Mouse (Mus musculus): ENCODE data around the gene Mlip. TPM values are rescaled to one million over a fixed set of nuclear protein-coding genes. Genes with fewer than 3 reads are reported as not detected.
A peak's percentile ranks its signal among the peaks of the same experiment; 100 is the strongest.
"Not testable (repeated sequence)": the region's sequence is repeated elsewhere in the genome, so short reads cannot be mapped to it uniquely, and the experiment has no call there.

Mlip gene
- total RNA-seq (2017) = 1.1 TPM in 1 of 2 replicates, not detected in the other

DNA sequence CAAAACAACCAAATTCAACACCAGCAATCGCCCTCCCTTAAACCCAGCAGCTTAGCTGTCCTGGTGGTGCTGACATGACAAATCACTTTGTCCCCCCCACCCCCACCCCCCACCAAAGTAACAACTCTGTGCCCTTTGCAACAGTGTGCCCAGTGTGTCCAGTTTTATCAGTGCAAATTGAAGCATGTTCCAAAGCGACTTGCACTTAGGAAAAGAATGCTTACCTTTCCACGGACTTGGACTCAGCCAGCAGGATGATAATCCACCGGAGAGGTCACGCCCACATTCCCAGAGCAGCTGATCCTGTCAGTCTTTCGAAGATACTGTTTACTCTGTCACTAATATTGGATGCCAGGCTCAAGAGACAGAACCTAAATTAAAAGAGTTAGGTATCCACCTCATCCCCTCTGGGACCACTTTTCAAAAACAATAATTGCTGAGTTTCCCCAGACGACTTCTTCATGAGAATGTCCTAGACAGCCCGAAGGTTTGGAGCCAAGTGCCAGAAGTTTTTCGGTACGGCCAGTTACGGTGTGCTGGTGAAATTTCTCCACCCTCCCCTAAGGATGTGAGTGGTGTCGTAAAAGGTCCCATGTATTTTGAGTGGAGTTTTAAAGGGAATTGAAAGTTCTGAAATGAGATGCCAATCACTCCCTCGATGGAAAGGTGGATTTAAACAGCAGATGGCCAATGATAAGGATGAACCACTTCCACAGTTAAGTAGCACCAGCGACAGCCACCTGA, at the start of gene Mlip:
Gene Mlip (minus strand): TSS at position 538 of the 744 bp plus-strand sequence.
- no peak for ATAC-seq (ENCODE audit: extremely low read depth, insufficient number of reproducible peaks, low FRiP score, poor library complexity, severe bottlenecking)

DNA sequence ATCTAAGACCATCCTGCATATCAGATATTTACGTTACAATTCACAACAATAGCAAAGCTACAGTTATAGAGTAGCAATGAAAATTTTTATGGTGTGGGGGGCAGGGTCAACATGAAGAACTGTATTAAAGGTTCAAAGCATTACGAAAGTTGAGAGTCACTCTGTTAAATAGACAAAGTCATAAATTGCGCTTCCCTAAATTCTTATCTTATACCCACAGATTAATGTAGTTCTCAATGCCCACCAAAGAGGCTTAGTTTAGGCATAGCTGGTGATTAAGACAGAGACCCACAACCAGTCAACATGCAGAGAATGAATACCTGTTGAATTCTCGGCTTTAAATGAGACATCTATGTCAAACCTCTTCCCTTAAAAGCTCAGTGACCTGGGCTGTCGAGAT, 47.0 kb upstream of the Mlip start:
- no peak for ATAC-seq (ENCODE audit: extremely low read depth, insufficient number of reproducible peaks, low FRiP score, poor library complexity, severe bottlenecking)

DNA sequence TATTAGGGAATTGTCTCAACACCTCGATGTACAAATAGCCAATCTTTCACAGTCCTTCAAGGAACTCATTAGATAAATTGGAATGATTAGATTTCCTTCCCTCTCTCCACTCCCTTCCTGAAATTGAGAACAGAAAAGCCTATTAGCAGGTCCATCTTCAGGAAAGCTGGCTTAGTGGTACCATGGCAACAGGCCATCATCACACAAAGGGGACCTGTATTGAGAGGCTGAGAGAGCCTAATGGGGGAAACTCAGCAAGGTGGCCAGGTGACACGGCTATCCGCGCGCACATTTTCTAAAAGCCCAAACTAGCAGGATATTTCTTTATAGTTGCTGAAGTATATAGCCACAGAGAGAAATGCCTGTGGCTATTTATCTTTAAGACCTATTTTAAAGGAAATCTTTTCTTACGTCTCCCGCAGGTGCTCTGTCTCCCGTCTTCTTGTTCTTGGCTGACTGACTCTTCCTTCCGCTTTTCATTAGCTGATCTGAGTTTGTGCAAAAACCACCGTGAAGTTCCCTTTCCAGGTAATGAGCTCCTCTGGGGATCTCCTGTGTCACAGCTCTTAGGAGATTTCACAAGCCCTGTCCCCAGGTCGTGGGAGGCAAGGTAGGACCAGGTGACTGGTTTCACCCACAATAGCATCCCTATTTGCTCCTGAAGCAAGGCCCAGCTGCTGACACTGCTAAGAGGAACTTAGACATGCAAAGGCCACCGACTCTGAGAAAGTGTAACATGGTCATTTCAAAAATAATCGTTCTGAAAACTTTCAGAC, 46.3 kb upstream of the Mlip start:
- no peak for ATAC-seq (ENCODE audit: extremely low read depth, insufficient number of reproducible peaks, low FRiP score, poor library complexity, severe bottlenecking)

DNA sequence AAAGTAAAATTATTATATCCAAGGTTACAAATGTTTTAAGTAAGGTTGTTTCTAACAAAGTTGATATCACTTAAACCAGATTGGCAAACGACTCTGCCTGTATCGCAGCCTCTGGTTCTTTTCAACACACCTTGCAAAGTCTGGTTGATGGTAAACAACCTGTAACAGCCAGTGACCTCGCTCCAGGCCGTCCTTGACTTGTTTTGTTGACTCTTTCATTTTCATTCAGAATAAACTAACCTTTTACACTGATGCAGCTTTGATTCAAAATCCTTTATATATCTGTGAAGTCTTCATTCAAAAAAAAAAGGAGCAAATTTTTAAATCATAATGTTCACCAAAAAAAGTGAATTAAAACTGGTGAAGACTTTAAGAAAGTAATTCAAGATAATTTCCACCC, 44.3 kb upstream of the Mlip start:
- no peak for ATAC-seq (ENCODE audit: extremely low read depth, insufficient number of reproducible peaks, low FRiP score, poor library complexity, severe bottlenecking)

DNA sequence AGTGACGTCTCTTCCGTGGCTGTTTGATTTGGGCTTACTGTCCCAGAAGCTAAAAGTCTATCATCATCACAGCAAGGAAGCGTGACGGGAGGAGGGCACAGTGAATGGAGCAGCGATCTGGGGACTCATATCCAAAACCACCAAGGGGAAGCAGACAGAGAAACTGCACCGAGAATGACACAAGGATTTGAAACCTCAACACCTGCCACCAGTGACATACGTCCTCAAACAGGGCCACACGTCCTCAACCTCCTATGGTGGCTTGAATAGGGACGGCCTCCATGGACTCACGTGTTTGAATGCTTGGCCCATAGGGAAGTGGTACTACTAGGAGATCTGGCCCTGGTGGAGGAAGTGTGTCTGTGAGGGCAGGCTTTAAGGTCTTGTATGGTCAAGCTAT, 38.5 kb upstream of the Mlip start:
- no peak for ATAC-seq (ENCODE audit: extremely low read depth, insufficient number of reproducible peaks, low FRiP score, poor library complexity, severe bottlenecking)

DNA sequence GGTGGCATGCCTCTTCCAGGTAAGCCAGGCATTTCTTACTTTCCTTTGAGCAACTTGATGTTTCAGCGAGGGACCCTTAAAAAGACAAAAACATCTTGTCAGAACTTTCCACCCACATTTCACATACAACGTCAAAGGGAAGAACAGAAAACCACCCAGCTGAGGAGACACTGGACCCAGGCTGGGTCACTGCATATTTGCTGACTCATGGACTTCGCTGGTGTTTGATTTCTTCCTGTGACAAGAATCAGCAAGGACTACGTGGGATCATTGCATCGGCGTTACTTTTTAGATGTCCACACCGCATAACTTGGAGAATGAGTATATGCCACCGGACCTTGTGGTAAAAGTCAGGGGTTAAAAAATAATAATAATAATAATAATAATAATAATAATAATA, 36.2 kb upstream of the Mlip start:
- ATAC-seq (ENCODE audit: extremely low read depth, insufficient number of reproducible peaks, low FRiP score, poor library complexity, severe bottlenecking) = no peak

DNA sequence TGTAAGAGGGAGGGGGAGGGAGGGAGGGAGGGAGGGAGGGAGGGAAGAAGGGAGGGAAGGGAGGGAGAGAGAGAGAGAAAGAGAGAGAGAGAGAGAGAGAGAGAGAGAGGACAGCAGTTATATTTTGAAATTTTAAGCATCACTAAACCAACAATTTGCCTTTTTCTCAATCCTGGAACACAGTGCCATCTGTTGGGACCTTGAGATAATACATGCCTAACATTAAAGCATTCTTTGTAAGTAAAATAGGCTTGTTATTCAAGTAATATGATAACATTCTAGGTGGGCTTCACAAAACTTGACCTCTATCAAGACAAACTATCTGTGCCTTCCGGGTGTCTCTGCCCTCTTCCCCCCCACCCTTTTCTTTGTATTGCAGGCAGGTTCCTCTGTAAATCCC, 34.0 kb upstream of the Mlip start:
- no peak for ATAC-seq (ENCODE audit: extremely low read depth, insufficient number of reproducible peaks, low FRiP score, poor library complexity, severe bottlenecking)

DNA sequence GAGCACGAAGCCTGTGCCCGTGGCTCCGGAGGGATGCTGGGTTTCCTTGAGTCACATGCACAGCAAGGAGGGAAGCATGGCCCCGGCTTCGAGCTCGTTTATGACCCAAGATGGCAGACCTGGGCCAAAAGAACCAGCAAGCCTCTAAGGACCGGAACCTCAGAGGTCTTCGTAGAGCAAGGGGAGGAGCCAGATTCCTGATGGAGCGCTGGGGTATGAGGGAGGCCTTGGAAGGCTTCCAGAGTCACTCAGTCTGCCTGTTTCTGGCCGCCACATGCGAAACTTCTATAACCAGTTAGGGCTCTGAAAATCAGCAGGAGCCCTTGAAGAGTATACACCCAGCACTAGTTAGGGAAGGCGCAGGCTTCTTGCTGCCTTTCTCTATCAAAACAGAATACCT, 32.8 kb upstream of the Mlip start:
- ATAC-seq (ENCODE audit: extremely low read depth, insufficient number of reproducible peaks, low FRiP score, poor library complexity, severe bottlenecking) = no peak

DNA sequence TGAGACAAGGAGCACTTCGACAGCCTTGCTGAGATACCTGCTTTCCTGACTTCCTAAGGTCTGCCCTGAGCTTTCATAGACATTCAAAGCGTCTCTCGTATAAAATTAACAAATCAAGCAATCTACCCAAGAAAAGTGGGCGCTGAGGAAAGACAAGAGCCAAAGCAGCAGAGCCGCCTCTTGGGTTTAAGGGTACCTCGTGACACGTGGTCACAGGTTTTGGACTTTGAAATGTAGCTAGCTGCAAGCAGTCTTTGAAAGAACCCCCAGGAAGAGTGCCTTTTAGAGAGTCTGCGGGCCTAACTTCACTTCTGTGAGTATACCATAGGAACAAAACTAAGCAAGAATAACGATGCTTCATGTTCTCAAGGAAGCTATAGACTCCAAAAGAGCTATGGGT, 31.9 kb upstream of the Mlip start:
- no peak for ATAC-seq (ENCODE audit: extremely low read depth, insufficient number of reproducible peaks, low FRiP score, poor library complexity, severe bottlenecking)

DNA sequence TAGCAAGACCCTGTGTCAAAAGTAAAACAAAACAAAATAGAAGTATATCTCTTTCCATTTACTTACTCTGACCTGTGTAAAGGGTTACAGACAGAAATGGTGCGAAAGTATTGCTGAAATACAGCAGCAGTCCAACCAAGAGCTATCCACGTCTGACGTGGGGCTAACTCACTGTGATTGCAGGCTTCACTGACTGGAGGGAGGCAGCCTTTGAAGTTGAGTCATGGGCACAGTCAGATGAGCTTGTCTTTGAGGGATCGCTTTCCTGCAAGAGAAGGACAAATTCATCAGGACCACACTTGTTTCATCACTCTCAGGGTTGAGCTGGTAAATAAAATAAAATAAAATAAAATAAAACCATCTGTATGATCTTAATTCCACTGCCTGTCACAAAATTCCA, 31.2 kb upstream of the Mlip start:
- no peak for ATAC-seq (ENCODE audit: extremely low read depth, insufficient number of reproducible peaks, low FRiP score, poor library complexity, severe bottlenecking)

DNA sequence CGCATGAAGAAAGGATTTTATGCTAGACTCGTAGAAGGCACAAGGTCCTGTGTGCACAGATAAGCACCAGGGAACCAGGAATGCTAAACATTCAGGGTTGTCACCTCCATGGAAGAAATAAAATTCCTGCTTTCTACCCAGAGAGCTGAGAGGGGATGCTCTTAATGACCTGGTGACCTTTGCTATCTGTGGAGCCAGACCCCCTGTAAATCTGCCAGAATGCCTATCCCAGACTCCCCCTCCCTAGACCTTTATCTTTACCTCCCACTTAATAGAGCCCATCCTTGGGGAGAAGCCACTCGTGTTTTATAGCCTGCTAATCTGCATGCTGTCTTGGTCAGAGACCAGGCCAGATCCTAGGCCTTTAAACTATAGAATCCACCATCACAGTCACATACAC, 29.7 kb upstream of the Mlip start:
- ATAC-seq (ENCODE audit: extremely low read depth, insufficient number of reproducible peaks, low FRiP score, poor library complexity, severe bottlenecking) = no peak

DNA sequence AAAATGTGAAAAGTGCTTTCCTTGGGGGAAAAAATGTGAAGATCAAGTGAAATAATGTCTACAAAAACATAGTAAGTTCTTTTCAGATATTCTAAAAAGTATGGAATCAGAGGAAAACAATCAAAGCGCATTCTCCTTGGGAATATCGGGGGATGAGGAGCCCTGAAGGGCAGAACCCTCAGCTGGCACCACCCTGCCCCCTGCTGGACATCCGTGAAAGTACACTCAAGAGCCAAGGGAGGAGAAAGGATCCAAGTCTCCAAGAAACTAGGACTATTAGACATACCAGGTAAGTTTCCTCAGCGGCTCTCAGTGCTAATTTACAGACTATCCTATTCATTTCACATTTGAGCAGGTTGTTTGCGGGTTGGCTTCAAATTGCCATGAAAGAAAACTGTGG, 28.8 kb upstream of the Mlip start:
- ATAC-seq (ENCODE audit: extremely low read depth, insufficient number of reproducible peaks, low FRiP score, poor library complexity, severe bottlenecking) = no peak

DNA sequence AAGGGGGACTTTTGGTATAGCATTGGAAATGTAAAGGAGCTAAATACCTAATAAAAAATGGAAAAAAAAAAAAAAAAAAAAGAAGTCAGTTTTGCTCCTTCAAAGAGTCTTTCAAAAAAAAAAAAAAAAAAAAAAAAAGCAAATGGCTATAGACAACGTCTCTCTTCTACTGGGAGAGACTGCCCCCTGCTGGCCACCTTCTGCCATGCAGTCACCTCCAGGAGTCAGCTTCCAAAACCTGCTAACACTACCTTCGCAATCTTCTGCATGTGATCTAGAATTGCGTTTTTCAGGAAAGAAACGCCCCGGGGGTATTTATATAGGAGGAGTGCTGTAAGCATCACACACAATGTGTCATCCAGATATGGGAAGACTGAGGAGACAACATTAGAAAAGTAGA, 26.9 kb upstream of the Mlip start:
- ATAC-seq (ENCODE audit: extremely low read depth, insufficient number of reproducible peaks, low FRiP score, poor library complexity, severe bottlenecking) = peak; percentile 58; the same call in 1 of the 2 replicates

DNA sequence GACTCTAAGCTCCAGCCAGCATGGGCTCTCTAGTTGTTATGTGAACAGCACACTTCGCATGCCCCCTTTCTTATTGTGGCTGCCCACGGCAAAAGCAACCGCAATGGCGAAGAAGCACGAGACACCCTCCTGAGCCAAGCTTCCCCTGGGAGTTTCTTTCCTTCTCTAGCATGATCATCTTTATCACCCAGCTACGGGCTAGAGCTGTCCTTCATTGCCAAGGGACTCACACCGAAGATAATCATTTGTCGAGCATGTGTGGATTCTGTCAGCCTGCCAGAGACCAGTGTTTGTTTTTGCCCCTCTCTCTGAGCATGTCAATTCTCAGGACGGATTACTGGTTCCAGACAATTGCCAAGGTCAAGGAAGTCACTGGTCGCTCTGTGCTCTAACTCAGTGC, 24.9 kb upstream of the Mlip start:
- ATAC-seq (ENCODE audit: extremely low read depth, insufficient number of reproducible peaks, low FRiP score, poor library complexity, severe bottlenecking) = no peak

DNA sequence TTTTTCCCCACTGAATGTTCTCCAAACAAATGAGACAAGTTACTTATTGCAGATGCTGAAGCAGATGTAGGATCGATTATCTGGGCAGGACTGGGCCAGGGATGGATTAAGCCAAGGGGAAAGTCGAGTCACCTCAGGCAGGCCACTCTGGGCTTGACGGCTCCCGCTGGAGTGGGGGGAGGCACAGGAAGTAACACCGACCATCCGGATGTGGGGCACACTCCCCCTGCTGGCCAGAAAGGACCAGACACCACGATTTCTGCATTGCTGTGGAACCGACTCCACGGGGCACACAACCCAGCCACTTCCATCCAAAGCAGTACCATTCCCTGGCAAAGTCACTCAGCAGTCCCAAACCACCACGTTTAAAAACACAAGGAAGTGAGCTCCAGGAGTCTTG, 24.3 kb upstream of the Mlip start:
- no peak for ATAC-seq (ENCODE audit: extremely low read depth, insufficient number of reproducible peaks, low FRiP score, poor library complexity, severe bottlenecking)

DNA sequence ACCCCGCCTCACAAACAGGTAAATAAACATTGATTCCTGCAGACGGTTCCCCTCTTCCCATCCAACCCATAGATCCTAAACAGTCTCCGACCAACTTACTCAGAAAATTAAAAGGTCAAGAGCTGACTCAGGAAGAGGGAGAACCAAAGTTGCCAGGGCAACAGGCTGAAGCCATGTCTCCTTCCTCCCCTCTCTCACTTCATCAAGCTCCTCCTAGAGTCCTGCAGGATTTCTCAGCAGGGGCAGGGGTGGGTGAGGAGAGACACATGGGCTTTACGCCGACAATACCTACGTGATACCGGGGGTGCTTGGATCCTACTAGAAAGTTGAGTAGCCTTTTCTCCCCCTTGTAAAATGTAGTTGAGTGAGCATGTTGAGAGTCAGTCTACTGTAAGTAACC, 23.8 kb upstream of the Mlip start:
- no peak for ATAC-seq (ENCODE audit: extremely low read depth, insufficient number of reproducible peaks, low FRiP score, poor library complexity, severe bottlenecking)

DNA sequence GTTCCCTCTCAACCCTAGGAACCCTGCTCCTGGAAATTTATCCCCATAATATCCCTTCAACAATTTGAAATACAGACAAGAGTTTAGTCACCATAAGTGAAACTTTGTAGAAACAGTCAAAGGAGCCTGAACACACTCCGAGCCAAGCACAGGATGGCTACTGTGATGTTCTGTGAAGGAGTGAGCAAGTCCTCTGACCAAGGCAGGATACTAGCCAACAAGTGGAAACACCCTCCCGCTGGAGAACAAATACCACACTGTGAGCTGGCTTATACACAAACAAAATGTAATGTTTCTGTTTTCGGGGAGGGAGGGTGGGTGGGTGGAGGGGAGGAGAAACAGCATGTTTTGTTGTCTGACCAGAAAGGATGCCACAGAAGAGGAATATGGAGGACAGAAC, 17.9 kb upstream of the Mlip start:
- no peak for ATAC-seq (ENCODE audit: extremely low read depth, insufficient number of reproducible peaks, low FRiP score, poor library complexity, severe bottlenecking)

DNA sequence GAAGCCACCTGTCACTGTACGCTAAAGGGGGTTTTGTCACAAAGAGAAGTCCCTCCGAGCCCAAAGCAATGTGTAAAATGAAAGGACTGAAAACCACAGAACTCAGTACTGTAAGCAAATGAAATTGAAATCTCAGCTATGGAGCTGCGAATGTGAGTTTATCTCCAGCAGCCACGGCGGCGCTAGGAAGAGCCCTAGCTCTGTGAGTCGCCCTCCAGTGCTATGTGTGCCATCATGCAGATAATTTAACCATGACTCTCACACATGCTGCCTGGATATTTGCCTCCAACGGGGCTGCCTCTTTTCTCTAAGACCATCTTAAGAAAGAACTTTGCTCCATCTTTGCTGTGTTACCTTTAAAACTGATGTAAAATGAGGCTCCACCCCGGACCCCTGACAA, 16.5 kb upstream of the Mlip start:
- no peak for ATAC-seq (ENCODE audit: extremely low read depth, insufficient number of reproducible peaks, low FRiP score, poor library complexity, severe bottlenecking)

DNA sequence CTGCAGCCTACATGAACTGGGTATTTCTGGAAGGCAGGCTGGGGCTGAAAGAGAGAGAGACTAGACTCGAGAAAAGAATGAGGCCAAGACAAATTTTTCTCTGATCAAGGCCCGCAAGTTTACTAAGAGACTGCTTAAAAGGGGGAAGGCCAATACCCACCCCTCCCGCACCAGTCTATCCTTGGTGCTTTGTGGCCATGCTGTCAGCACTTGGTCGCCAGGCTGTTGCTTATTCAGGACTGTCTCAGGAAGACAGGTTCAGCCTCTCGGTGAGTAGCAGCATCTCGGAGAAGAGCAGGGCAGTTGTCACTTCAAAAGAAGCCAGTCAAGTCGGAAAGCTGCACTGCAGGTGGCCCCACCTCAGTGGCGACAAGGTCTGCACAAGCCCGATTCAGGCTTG, 11.9 kb upstream of the Mlip start:
- ATAC-seq (ENCODE audit: extremely low read depth, insufficient number of reproducible peaks, low FRiP score, poor library complexity, severe bottlenecking) = not testable (repeated sequence)

DNA sequence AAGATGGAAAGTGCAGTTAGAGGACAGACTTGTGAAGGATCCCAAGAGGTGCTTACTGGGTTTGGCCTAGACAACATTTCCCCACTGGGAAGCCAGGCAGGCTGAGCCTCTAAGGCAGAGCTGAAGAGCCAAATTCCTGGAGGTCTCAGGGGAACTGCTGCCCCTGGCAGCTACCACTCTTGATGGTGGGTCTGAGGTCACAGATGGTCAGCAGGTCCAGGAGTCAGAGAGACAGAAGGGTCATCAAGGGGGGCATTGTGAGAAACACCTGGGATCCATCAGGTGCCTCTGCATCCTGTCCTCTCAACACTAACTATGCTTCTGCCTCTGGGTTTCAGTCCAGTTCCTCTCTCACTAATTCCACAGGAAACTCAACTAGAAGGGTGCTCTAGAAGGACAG, 10.1 kb upstream of the Mlip start:
- no peak for ATAC-seq (ENCODE audit: extremely low read depth, insufficient number of reproducible peaks, low FRiP score, poor library complexity, severe bottlenecking)

DNA sequence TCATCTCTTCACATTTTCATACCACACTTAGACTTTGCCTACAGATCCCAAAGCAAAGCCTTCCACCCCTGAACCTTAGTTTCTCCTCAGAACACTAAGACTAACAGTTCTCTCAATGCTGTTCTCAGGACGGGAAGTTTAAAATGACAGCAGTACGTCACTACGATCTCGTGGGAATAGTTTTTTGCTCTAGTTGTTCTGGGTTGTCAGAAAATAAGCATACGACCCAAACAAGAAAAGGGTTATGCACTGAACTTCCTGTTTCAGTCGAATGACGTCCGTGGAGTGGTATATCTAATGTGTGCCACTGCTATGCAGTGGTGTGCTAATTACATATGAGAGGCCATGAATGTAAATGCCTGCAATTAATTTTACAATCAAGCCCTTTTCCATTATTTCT, 7.9 kb upstream of the Mlip start:
- peak; percentile 75 for ATAC-seq (ENCODE audit: extremely low read depth, insufficient number of reproducible peaks, low FRiP score, poor library complexity, severe bottlenecking)

Measured in neutrophil, adult 5-6 weeks (primary cell).